Mouse (Mus musculus): ENCODE measurements at regions not wholly inside any gene's neighbourhood (a gene's known extent, or its start where the extent isn't known, plus 50 kb on each side); places are given as distances from the start of the nearest gene placed in this dataset.
A peak's percentile ranks its signal among the peaks of the same experiment; 100 is the strongest.

- no peak overlapping the region for H3K4me3 ChIP-seq (ENCODE audit: low read length)
- no peaks in the 10 kb centered on the region for H3K4me1 ChIP-seq (ENCODE audit: control insufficient read depth, insufficient read depth, low read length)
- 0 out of 2 replicates have a peak, but pooled peaks cover 5% of the 10 kb centered on the region for H3K9me3 ChIP-seq (ENCODE audit: control insufficient read depth, low read length)
- no peak for ATAC-seq (ENCODE audit: low FRiP score, low TSS enrichment)
- WGBS = 83% methylated on average over 6 of the region's 6 CpGs
- no peaks in the 10 kb centered on the region for H3K36me3 ChIP-seq (ENCODE audit: control insufficient read depth, insufficient read depth, low read length)
- no peak overlapping the region for H3K27ac ChIP-seq (ENCODE audit: low read depth, low read length)
- H3K9ac ChIP-seq (ENCODE audit: low read depth, low read length) = no peak overlapping the region
- H3K4me2 ChIP-seq (replicated peaks; ENCODE audit: low read depth, low read length) = no peak overlapping the region
- H3K27me3 ChIP-seq (ENCODE audit: control insufficient read depth, insufficient read depth, low read length) = peaks cover 9% of the 10 kb centered on the region; the same call in 1 of the 2 replicates
Measured at GRCm38 (mm10) chr9:61025341-61025740, 231.0 kb downstream of the Uaca start.

GRCm38 (mm10) chr9:61028775-61029401, 234.5 kb downstream of the Uaca start:
- H3K27me3 ChIP-seq (ENCODE audit: control insufficient read depth, insufficient read depth, low read length) = peaks cover 9% of the 10 kb centered on the region; the same call in 1 of the 2 replicates
- no peak overlapping the region for H3K4me3 ChIP-seq (ENCODE audit: low read length)
- peaks cover 10% of the 10 kb centered on the region; the same call in 1 of the 2 replicates for H3K4me1 ChIP-seq (ENCODE audit: control insufficient read depth, insufficient read depth, low read length)
- H3K27ac ChIP-seq (ENCODE audit: low read depth, low read length) = no peak overlapping the region
- WGBS = 39% methylated on average over 12 of the region's 12 CpGs
- H3K4me2 ChIP-seq (replicated peaks; ENCODE audit: low read depth, low read length) = no peak overlapping the region
- H3K9ac ChIP-seq (ENCODE audit: low read depth, low read length) = no peak overlapping the region
- no peaks in the 10 kb centered on the region for H3K36me3 ChIP-seq (ENCODE audit: control insufficient read depth, insufficient read depth, low read length)
- no peak for ATAC-seq (ENCODE audit: low FRiP score, low TSS enrichment)
- H3K9me3 ChIP-seq (ENCODE audit: control insufficient read depth, low read length) = no peaks in the 10 kb centered on the region

GRCm38 (mm10) chr9:61031699-61032447, 237.5 kb downstream of the Uaca start:
- H3K9me3 ChIP-seq (ENCODE audit: control insufficient read depth, low read length) = no peaks in the 10 kb centered on the region
- no peak overlapping the region for H3K4me3 ChIP-seq (ENCODE audit: low read length)
- ATAC-seq (ENCODE audit: low FRiP score, low TSS enrichment) = no peak
- H3K27ac ChIP-seq (ENCODE audit: low read depth, low read length) = no peak overlapping the region
- H3K27me3 ChIP-seq (ENCODE audit: control insufficient read depth, insufficient read depth, low read length) = peaks cover 9% of the 10 kb centered on the region; the same call in 1 of the 2 replicates
- peaks cover 11% of the 10 kb centered on the region; the same call in 1 of the 2 replicates for H3K4me1 ChIP-seq (ENCODE audit: control insufficient read depth, insufficient read depth, low read length)
- no peak overlapping the region for H3K9ac ChIP-seq (ENCODE audit: low read depth, low read length)
- 69% methylated on average over 26 of the region's 26 CpGs for WGBS
- H3K36me3 ChIP-seq (ENCODE audit: control insufficient read depth, insufficient read depth, low read length) = no peaks in the 10 kb centered on the region
- H3K4me2 ChIP-seq (replicated peaks; ENCODE audit: low read depth, low read length) = no peak overlapping the region

GRCm38 (mm10) chr9:61032448-61033433, 238.4 kb downstream of the Uaca start:
- H3K36me3 ChIP-seq (ENCODE audit: control insufficient read depth, insufficient read depth, low read length) = no peaks in the 10 kb centered on the region
- peak overlapping the region; percentile 37; the same call in 1 of the 2 replicates for H3K27ac ChIP-seq (ENCODE audit: low read depth, low read length)
- peaks cover 11% of the 10 kb centered on the region; the same call in 1 of the 2 replicates for H3K4me1 ChIP-seq (ENCODE audit: control insufficient read depth, insufficient read depth, low read length)
- no peak overlapping the region for H3K9ac ChIP-seq (ENCODE audit: low read depth, low read length)
- H3K4me3 ChIP-seq (ENCODE audit: low read length) = no peak overlapping the region
- H3K9me3 ChIP-seq (ENCODE audit: control insufficient read depth, low read length) = no peaks in the 10 kb centered on the region
- ATAC-seq (ENCODE audit: low FRiP score, low TSS enrichment) = no peak
- H3K4me2 ChIP-seq (replicated peaks; ENCODE audit: low read depth, low read length) = no peak overlapping the region
- WGBS = 60% methylated on average over 23 of the region's 23 CpGs
- peaks cover 9% of the 10 kb centered on the region; the same call in 1 of the 2 replicates for H3K27me3 ChIP-seq (ENCODE audit: control insufficient read depth, insufficient read depth, low read length)

GRCm38 (mm10) chr9:61033593-61033992, 239.3 kb downstream of the Uaca start:
- Histone ChIP-seq H3K4me2 (replicated peaks; ENCODE audit: low read depth, low read length) (no peak overlapping the region), H3K27me3 (ENCODE audit: control insufficient read depth, insufficient read depth, low read length) (peaks cover 3% of the 10 kb centered on the region; the same call in 1 of the 2 replicates), H3K4me3 (ENCODE audit: low read length) (no peak overlapping the region), H3K27ac (ENCODE audit: low read depth, low read length) (no peak overlapping the region), H3K4me1 (ENCODE audit: control insufficient read depth, insufficient read depth, low read length) (peaks cover 11% of the 10 kb centered on the region; the same call in 1 of the 2 replicates), H3K9ac (ENCODE audit: low read depth, low read length) (no peak overlapping the region), H3K36me3 (ENCODE audit: control insufficient read depth, insufficient read depth, low read length) (no peaks in the 10 kb centered on the region), H3K9me3 (ENCODE audit: control insufficient read depth, low read length) (no peaks in the 10 kb centered on the region)
- 0 out of 2 replicates have a peak, but pooled peaks have one; percentile 24 for ATAC-seq (ENCODE audit: low FRiP score, low TSS enrichment)
- WGBS = 56% methylated on average over 9 of the region's 9 CpGs

GRCm38 (mm10) chr9:61042063-61042462, 247.7 kb downstream of the Uaca start:
- 28% methylated on average over 2 of the region's 2 CpGs for WGBS
- Histone ChIP-seq H3K27me3 (ENCODE audit: control insufficient read depth, insufficient read depth, low read length) (0 out of 2 replicates have a peak, but pooled peaks cover 2% of the 10 kb centered on the region), H3K27ac (ENCODE audit: low read depth, low read length) (no peak overlapping the region), H3K4me1 (ENCODE audit: control insufficient read depth, insufficient read depth, low read length) (no peaks in the 10 kb centered on the region), H3K9me3 (ENCODE audit: control insufficient read depth, low read length) (no peaks in the 10 kb centered on the region), H3K36me3 (ENCODE audit: control insufficient read depth, insufficient read depth, low read length) (no peaks in the 10 kb centered on the region), H3K9ac (ENCODE audit: low read depth, low read length) (no peak overlapping the region), H3K4me2 (replicated peaks; ENCODE audit: low read depth, low read length) (no peak overlapping the region), H3K4me3 (ENCODE audit: low read length) (no peak overlapping the region)
- no peak for ATAC-seq (ENCODE audit: low FRiP score, low TSS enrichment)

GRCm38 (mm10) chr9:61044983-61045382, 250.6 kb downstream of the Uaca start:
- no peaks in the 10 kb centered on the region for H3K36me3 ChIP-seq (ENCODE audit: control insufficient read depth, insufficient read depth, low read length)
- no peaks in the 10 kb centered on the region for H3K9me3 ChIP-seq (ENCODE audit: control insufficient read depth, low read length)
- H3K4me3 ChIP-seq (ENCODE audit: low read length) = no peak overlapping the region
- no peak for ATAC-seq (ENCODE audit: low FRiP score, low TSS enrichment)
- H3K27me3 ChIP-seq (ENCODE audit: control insufficient read depth, insufficient read depth, low read length) = 0 out of 2 replicates have a peak, but pooled peaks cover 10% of the 10 kb centered on the region
- no peaks in the 10 kb centered on the region for H3K4me1 ChIP-seq (ENCODE audit: control insufficient read depth, insufficient read depth, low read length)
- H3K4me2 ChIP-seq (replicated peaks; ENCODE audit: low read depth, low read length) = no peak overlapping the region
- no peak overlapping the region for H3K9ac ChIP-seq (ENCODE audit: low read depth, low read length)
- H3K27ac ChIP-seq (ENCODE audit: low read depth, low read length) = no peak overlapping the region
- WGBS = 86% methylated on average over 14 of the region's 14 CpGs

GRCm38 (mm10) chr9:61046517-61046916, 252.2 kb downstream of the Uaca start:
- H3K36me3 ChIP-seq (ENCODE audit: control insufficient read depth, insufficient read depth, low read length) = no peaks in the 10 kb centered on the region
- WGBS = 18% methylated on average over 7 of the region's 7 CpGs
- no peak overlapping the region for H3K27ac ChIP-seq (ENCODE audit: low read depth, low read length)
- no peaks in the 10 kb centered on the region for H3K4me1 ChIP-seq (ENCODE audit: control insufficient read depth, insufficient read depth, low read length)
- H3K9me3 ChIP-seq (ENCODE audit: control insufficient read depth, low read length) = no peaks in the 10 kb centered on the region; the same call in 1 of the 2 replicates
- ATAC-seq (ENCODE audit: low FRiP score, low TSS enrichment) = no peak
- no peak overlapping the region for H3K4me3 ChIP-seq (ENCODE audit: low read length)
- no peak overlapping the region for H3K9ac ChIP-seq (ENCODE audit: low read depth, low read length)
- no peak overlapping the region for H3K4me2 ChIP-seq (replicated peaks; ENCODE audit: low read depth, low read length)
- 0 out of 2 replicates have a peak, but pooled peaks cover 10% of the 10 kb centered on the region for H3K27me3 ChIP-seq (ENCODE audit: control insufficient read depth, insufficient read depth, low read length)

All from kidney, embryonic 14.5 days (tissue).